Mouse (Mus musculus) CH12.LX (cell line): ENCODE results near the gene Actn3. TPM values are rescaled to one million over a fixed set of nuclear protein-coding genes. Genes with fewer than 3 reads are reported as not detected.

Source experiments
- IRF4 ChIP-seq: IDR thresholded peaks from 2 replicates; pipeline ENCODE4 v1.6.1; 2014; ENCODE audit warnings: low read depth, mild to moderate bottlenecking, inconsistent platforms, low read length, improper control_type of control experiment
- SIN3A ChIP-seq: IDR thresholded peaks from 2 replicates; pipeline ENCODE4 v1.6.1; 2012; ENCODE audit warnings: low read length, improper control_type of control experiment, inconsistent platforms
- USF1 ChIP-seq: IDR thresholded peaks from 2 replicates; pipeline ENCODE4 v1.6.1; 2014; ENCODE audit warnings: low read depth, mild to moderate bottlenecking, inconsistent platforms, low read length, improper control_type of control experiment
- polyA plus RNA-seq: library from polyadenylated mRNA; unstranded; fragments of >175 nt; gene quantifications from 2 replicates; pipeline ENCODE4 v1.2.1, GENCODE M21; 2012; ENCODE audit warnings: low read depth; ENCODE audit not compliant: insufficient read length
- total RNA-seq, 2 experiments: library from RNA; depleted of rRNA; stranded (reverse); fragments of 300-350 nt in 1 of 2; fragments of >200 nt in 1 of 2; gene quantifications; 2 replicates each; pipeline ENCODE4 v1.2.3; 2012 to 2014

The Actn3 gene
- total and polyA plus RNA-seq, 3 experiments: 0.34 to 0.41 TPM; not detected in 1

DNA sequence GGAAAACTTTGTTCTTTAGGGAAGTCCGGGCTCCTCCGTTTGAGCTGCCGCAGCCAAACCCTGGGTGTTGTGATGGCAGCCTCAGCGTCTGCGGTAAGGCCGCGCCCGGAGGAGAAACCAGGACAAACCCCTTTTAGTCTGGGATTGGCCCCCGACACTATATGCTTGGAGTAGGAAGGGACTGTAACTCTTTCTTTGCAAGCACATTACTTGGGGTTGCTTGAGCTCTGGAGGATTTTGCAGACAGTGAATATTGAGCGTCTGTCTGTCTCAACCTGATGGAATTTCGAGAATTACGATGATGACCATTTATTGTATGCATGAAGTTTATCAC is 65.8 kb downstream of the Actn3 start (continued):
- TF ChIP-seq IRF4 (no peak), SIN3A (peak; percentile 49), USF1 (no peak)

Other genes starting within 250 kb of the Actn3 start
Only the 20 nearest of the 26 such genes appear.
- gene Gm960, start 179.2 kb downstream of the Actn3 start, total RNA-seq (2012; rRNA removed): 0.38 and 0.67 TPM in 2 replicates
- not detected in 2 replicates for gene Gm960, start 179.2 kb downstream of the Actn3 start, total RNA-seq (2014; rRNA removed)
- gene Gm960, start 179.2 kb downstream of the Actn3 start, polyA plus RNA-seq: not detected in 2 replicates
- gene Sptbn2, start 166.7 kb downstream of the Actn3 start, total RNA-seq (2012; rRNA removed): 2.3 and 2.7 TPM in 2 replicates
- gene Sptbn2, start 166.7 kb downstream of the Actn3 start, total RNA-seq (2014; rRNA removed): 0.08 and 0.15 TPM in 2 replicates
- gene Sptbn2, start 166.7 kb downstream of the Actn3 start, polyA plus RNA-seq: 0.24 and 0.72 TPM in 2 replicates
- 7.0 and 8.4 TPM in 2 replicates for gene Rbm4b, start 121.4 kb downstream of the Actn3 start, total RNA-seq (2012; rRNA removed)
- gene Rbm4b, start 121.4 kb downstream of the Actn3 start, total RNA-seq (2014; rRNA removed): 11.1 and 11.4 TPM in 2 replicates
- gene Rbm4b, start 121.4 kb downstream of the Actn3 start, polyA plus RNA-seq: 10.6 and 13.8 TPM in 2 replicates
- 73.2 and 77.0 TPM in 2 replicates for gene Rbm4, start 84.0 kb downstream of the Actn3 start, total RNA-seq (2012; rRNA removed)
- gene Rbm4, start 84.0 kb downstream of the Actn3 start, total RNA-seq (2014; rRNA removed): 63.0 and 68.3 TPM in 2 replicates
- 47.3 and 55.7 TPM in 2 replicates for gene Rbm4, start 84.0 kb downstream of the Actn3 start, polyA plus RNA-seq
- gene Gm21992, start 66.3 kb downstream of the Actn3 start, total RNA-seq (2012; rRNA removed): 15.2 and 17.0 TPM in 2 replicates
- gene Gm21992, start 66.3 kb downstream of the Actn3 start, total RNA-seq (2014; rRNA removed): 3.9 and 5.5 TPM in 2 replicates
- gene Gm21992, start 66.3 kb downstream of the Actn3 start, polyA plus RNA-seq: 37.5 and 44.3 TPM in 2 replicates
- gene Rbm14, start 66.3 kb downstream of the Actn3 start, total RNA-seq (2012; rRNA removed): 39.0 and 47.1 TPM in 2 replicates
- gene Rbm14, start 66.3 kb downstream of the Actn3 start, total RNA-seq (2014; rRNA removed): 18.2 and 19.1 TPM in 2 replicates
- 51.8 and 59.1 TPM in 2 replicates for gene Rbm14, start 66.3 kb downstream of the Actn3 start, polyA plus RNA-seq
- gene Ccs, start 38.6 kb downstream of the Actn3 start, total RNA-seq (2012; rRNA removed): 42.1 and 42.6 TPM in 2 replicates
- 25.6 and 30.7 TPM in 2 replicates for gene Ccs, start 38.6 kb downstream of the Actn3 start, total RNA-seq (2014; rRNA removed)
- gene Ccs, start 38.6 kb downstream of the Actn3 start, polyA plus RNA-seq: 32.0 and 39.1 TPM in 2 replicates
- gene Ccdc87, start 38.5 kb downstream of the Actn3 start, total RNA-seq (2012; rRNA removed): not detected in 2 replicates
- not detected in 2 replicates for gene Ccdc87, start 38.5 kb downstream of the Actn3 start, total RNA-seq (2014; rRNA removed)
- gene Ccdc87, start 38.5 kb downstream of the Actn3 start, polyA plus RNA-seq: not detected in 2 replicates
- not detected in 2 replicates for gene Ctsf, start 22.8 kb downstream of the Actn3 start, total RNA-seq (2012; rRNA removed)
- not detected in 2 replicates for gene Ctsf, start 22.8 kb downstream of the Actn3 start, total RNA-seq (2014; rRNA removed)
- gene Ctsf, start 22.8 kb downstream of the Actn3 start, polyA plus RNA-seq: not detected in 2 replicates
- gene Zdhhc24, start 759 bp upstream of the Actn3 start, total RNA-seq (2012; rRNA removed): 8.0 and 8.4 TPM in 2 replicates
- gene Zdhhc24, start 759 bp upstream of the Actn3 start, total RNA-seq (2014; rRNA removed): 4.5 and 5.0 TPM in 2 replicates
- gene Zdhhc24, start 759 bp upstream of the Actn3 start, polyA plus RNA-seq: 4.7 and 5.0 TPM in 2 replicates
- 2.7 and 3.0 TPM in 2 replicates for gene Bbs1, start 28.7 kb upstream of the Actn3 start, total RNA-seq (2012; rRNA removed)
- 2.0 and 3.1 TPM in 2 replicates for gene Bbs1, start 28.7 kb upstream of the Actn3 start, total RNA-seq (2014; rRNA removed)
- 2.1 and 2.8 TPM in 2 replicates for gene Bbs1, start 28.7 kb upstream of the Actn3 start, polyA plus RNA-seq
- gene Dpp3, start 50.4 kb upstream of the Actn3 start, total RNA-seq (2012; rRNA removed): 89.7 and 109 TPM in 2 replicates
- 74.0 and 79.6 TPM in 2 replicates for gene Dpp3, start 50.4 kb upstream of the Actn3 start, total RNA-seq (2014; rRNA removed)
- gene Dpp3, start 50.4 kb upstream of the Actn3 start, polyA plus RNA-seq: 97.3 and 100.0 TPM in 2 replicates
- 0.42 TPM in 1 of 2 replicates, not detected in the other for gene Peli3, start 65.2 kb upstream of the Actn3 start, total RNA-seq (2012; rRNA removed)
- 0.07 TPM in 1 of 2 replicates, not detected in the other for gene Peli3, start 65.2 kb upstream of the Actn3 start, total RNA-seq (2014; rRNA removed)
- not detected in 2 replicates for gene Peli3, start 65.2 kb upstream of the Actn3 start, polyA plus RNA-seq
- gene Mrpl11, start 84.2 kb upstream of the Actn3 start, total RNA-seq (2012; rRNA removed): 74.0 and 100 TPM in 2 replicates
- 160 and 171 TPM in 2 replicates for gene Mrpl11, start 84.2 kb upstream of the Actn3 start, total RNA-seq (2014; rRNA removed)
- gene Mrpl11, start 84.2 kb upstream of the Actn3 start, polyA plus RNA-seq: 101 and 102 TPM in 2 replicates
- not detected in 2 replicates for gene Npas4, start 112.4 kb upstream of the Actn3 start, total RNA-seq (2012; rRNA removed)
- not detected in 2 replicates for gene Npas4, start 112.4 kb upstream of the Actn3 start, total RNA-seq (2014; rRNA removed)
- gene Npas4, start 112.4 kb upstream of the Actn3 start, polyA plus RNA-seq: not detected in 2 replicates
- gene Slc29a2, start 146.0 kb upstream of the Actn3 start, total RNA-seq (2012; rRNA removed): 4.2 and 6.7 TPM in 2 replicates
- 0.96 and 2.1 TPM in 2 replicates for gene Slc29a2, start 146.0 kb upstream of the Actn3 start, total RNA-seq (2014; rRNA removed)
- gene Slc29a2, start 146.0 kb upstream of the Actn3 start, polyA plus RNA-seq: 5.6 and 6.6 TPM in 2 replicates
- 9.8 and 12.1 TPM in 2 replicates for gene B4gat1, start 160.9 kb upstream of the Actn3 start, total RNA-seq (2012; rRNA removed)
- 6.9 and 7.7 TPM in 2 replicates for gene B4gat1, start 160.9 kb upstream of the Actn3 start, total RNA-seq (2014; rRNA removed)
- gene B4gat1, start 160.9 kb upstream of the Actn3 start, polyA plus RNA-seq: 5.2 and 5.6 TPM in 2 replicates
- 1.3 and 2.1 TPM in 2 replicates for gene AC124502.3, start 161.0 kb upstream of the Actn3 start, total RNA-seq (2012; rRNA removed)
- gene AC124502.3, start 161.0 kb upstream of the Actn3 start, total RNA-seq (2014; rRNA removed): 0.15 and 0.22 TPM in 2 replicates
- gene AC124502.3, start 161.0 kb upstream of the Actn3 start, polyA plus RNA-seq: 0.29 TPM in 1 of 2 replicates, not detected in the other
- 22.8 and 24.6 TPM in 2 replicates for gene Brms1, start 163.4 kb upstream of the Actn3 start, total RNA-seq (2012; rRNA removed)
- 30.0 and 36.3 TPM in 2 replicates for gene Brms1, start 163.4 kb upstream of the Actn3 start, total RNA-seq (2014; rRNA removed)
- 50.9 and 63.7 TPM in 2 replicates for gene Brms1, start 163.4 kb upstream of the Actn3 start, polyA plus RNA-seq
- gene Rin1, start 172.6 kb upstream of the Actn3 start, total RNA-seq (2012; rRNA removed): 0.47 and 0.92 TPM in 2 replicates
- gene Rin1, start 172.6 kb upstream of the Actn3 start, total RNA-seq (2014; rRNA removed): 0.13 and 0.30 TPM in 2 replicates
- gene Rin1, start 172.6 kb upstream of the Actn3 start, polyA plus RNA-seq: 0.74 and 0.89 TPM in 2 replicates